In the genomic region with DNA sequence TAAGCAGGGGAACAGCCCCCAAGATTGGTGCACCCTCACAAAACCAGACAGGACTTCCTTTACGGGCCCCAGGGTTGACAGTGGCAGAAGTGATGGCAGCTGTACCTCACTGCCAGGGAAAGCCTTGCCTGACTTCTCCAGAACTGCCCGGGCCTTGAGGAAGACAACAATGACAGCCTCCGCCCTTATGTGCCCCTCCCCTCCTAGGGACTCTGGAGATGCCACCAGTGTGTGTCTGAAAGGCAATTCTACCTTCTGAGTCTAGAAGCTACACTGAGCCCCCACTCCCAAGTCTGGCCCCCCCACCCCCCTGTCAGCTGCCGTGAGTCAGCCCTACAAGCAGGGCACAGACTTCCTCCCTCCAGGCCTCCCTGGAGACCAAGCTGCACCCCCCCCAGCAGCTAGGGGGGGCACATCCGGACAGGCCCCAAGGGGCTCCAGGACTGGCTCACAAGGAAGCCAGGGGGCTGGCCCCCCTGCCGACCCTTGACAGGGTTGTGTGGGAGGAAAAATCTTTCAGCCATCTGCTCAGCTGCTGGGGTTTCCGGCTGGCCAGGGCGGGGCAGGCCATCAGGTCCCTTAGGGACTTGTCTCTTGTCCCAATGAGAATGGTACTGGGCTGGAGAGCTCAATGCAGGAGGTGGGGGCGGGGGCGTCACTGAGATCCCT, we compare ENCODE assay signal across 8 mouse cellular contexts. TPM values are rescaled to one million over a fixed set of nuclear protein-coding genes. Genes with fewer than 3 reads are reported as not detected.
DNase-seq lines count a peak whose midpoint lies in the region; ATAC-seq lines count a peak whose summit lies in the region.

No protein-coding gene starts in this region.

- H3K4me2 ChIP-seq in embryonic facial prominence, embryonic 13.5 days, result peak overlapping the region; percentile 90
- peak overlapping the region; percentile 24 for H3K4me2 ChIP-seq in hindbrain, embryonic 12.5 days (replicated peaks)
- peak overlapping the region; percentile 25 for H3K4me2 ChIP-seq in neural tube, embryonic 15.5 days

- peaks cover 42% of the 10 kb centered on the region for H3K27me3 ChIP-seq in embryonic facial prominence, embryonic 13.5 days
- peaks cover 60% of the 10 kb centered on the region for H3K27me3 ChIP-seq in hindbrain, embryonic 12.5 days
- H3K27me3 ChIP-seq in neural tube, embryonic 15.5 days (replicated peaks), result peaks cover 18% of the 10 kb centered on the region

- peak; percentile 63 to 70 for DNase-seq in cerebellum, postnatal 25 days
- DNase-seq in cerebellum, postnatal 4 days (ENCODE audit: low spot score in 2 of 2), result no peak
- DNase-seq in liver, result peak; percentile 59
- DNase-seq in Muller cell, postnatal 12 days (ENCODE audit: inconsistent ontology term), result no peak
- no peak for DNase-seq in right cerebral cortex, adult 18-20 months

- H3K4me3 ChIP-seq in embryonic facial prominence, embryonic 13.5 days, result 0 out of 2 replicates have a peak overlapping the region, but pooled peaks have one; percentile 82
- no peak overlapping the region for H3K4me3 ChIP-seq in hindbrain, embryonic 12.5 days
- no peak overlapping the region for H3K4me3 ChIP-seq in neural tube, embryonic 15.5 days (replicated peaks)

- H3K9ac ChIP-seq in embryonic facial prominence, embryonic 13.5 days, result peak overlapping the region; percentile 32; the same call in 1 of the 2 replicates
- H3K9ac ChIP-seq in hindbrain, embryonic 12.5 days, result peak overlapping the region; percentile 41; the same call in 1 of the 2 replicates
- H3K9ac ChIP-seq in neural tube, embryonic 15.5 days (replicated peaks), result no peak overlapping the region

- H3K36me3 ChIP-seq in embryonic facial prominence, embryonic 13.5 days, result no peaks in the 10 kb centered on the region
- no peaks in the 10 kb centered on the region for H3K36me3 ChIP-seq in hindbrain, embryonic 12.5 days
- H3K36me3 ChIP-seq in neural tube, embryonic 15.5 days, result no peaks in the 10 kb centered on the region

- no peak for ATAC-seq in embryonic facial prominence, embryonic 13.5 days (ENCODE audit: insufficient number of reproducible peaks, insufficient read depth, low FRiP score, low TSS enrichment, low read depth)
- no peak for ATAC-seq in hindbrain, embryonic 12.5 days (ENCODE audit: low FRiP score)
- no peak for ATAC-seq in neural tube, embryonic 15.5 days (ENCODE audit: low FRiP score)

- H3K4me1 ChIP-seq in embryonic facial prominence, embryonic 13.5 days, result peaks cover 55% of the 10 kb centered on the region
- peaks cover 65% of the 10 kb centered on the region for H3K4me1 ChIP-seq in hindbrain, embryonic 12.5 days
- H3K4me1 ChIP-seq in neural tube, embryonic 15.5 days, result peaks cover 70% of the 10 kb centered on the region

- no peaks in the 10 kb centered on the region for H3K9me3 ChIP-seq in embryonic facial prominence, embryonic 13.5 days
- no peaks in the 10 kb centered on the region for H3K9me3 ChIP-seq in hindbrain, embryonic 12.5 days (replicated peaks)
- no peaks in the 10 kb centered on the region for H3K9me3 ChIP-seq in neural tube, embryonic 15.5 days (replicated peaks)

- WGBS in embryonic facial prominence, embryonic 13.5 days, result 38% methylated on average over 10 of the region's 10 CpGs
- 41% methylated on average over 10 of the region's 10 CpGs for WGBS in hindbrain, embryonic 12.5 days
- 42% methylated on average over 10 of the region's 10 CpGs for WGBS in neural tube, embryonic 15.5 days

- H3K27ac ChIP-seq in embryonic facial prominence, embryonic 13.5 days, result no peak overlapping the region; the same call in 1 of the 2 replicates
- no peak overlapping the region for H3K27ac ChIP-seq in hindbrain, embryonic 12.5 days
- H3K27ac ChIP-seq in neural tube, embryonic 15.5 days (replicated peaks), result no peak overlapping the region

RNA-seq across cellular contexts. Expression of a gene that starts 3.7 kb away (rescaled TPM):
- 11.3 and 12.2 TPM in 2 replicates for polyA plus RNA-seq in embryonic facial prominence, embryonic 13.5 days (2015; fragmentation: Nextera tagmentation; extraction: Ambion mirVana)
- polyA plus RNA-seq in hindbrain, embryonic 12.5 days (2016; fragmentation: Nextera tagmentation; extraction: Ambion mirVana), result 11.4 and 12.1 TPM in 2 replicates
- 7.5 and 9.4 TPM in 2 replicates for polyA plus RNA-seq in neural tube, embryonic 15.5 days (2015; fragmentation: Nextera tagmentation; extraction: Ambion mirVana)

RNA-seq across cellular contexts. Expression of a gene that starts 15.1 kb away (rescaled TPM):
- 36.2 and 41.1 TPM in 2 replicates for polyA plus RNA-seq in embryonic facial prominence, embryonic 13.5 days (2015; fragmentation: Nextera tagmentation; extraction: Ambion mirVana)
- polyA plus RNA-seq in hindbrain, embryonic 12.5 days (2016; fragmentation: Nextera tagmentation; extraction: Ambion mirVana), result 48.1 and 50.5 TPM in 2 replicates
- polyA plus RNA-seq in neural tube, embryonic 15.5 days (2015; fragmentation: Nextera tagmentation; extraction: Ambion mirVana), result 33.0 and 34.7 TPM in 2 replicates

Comparison
In these comparisons a context has a peak if more than half of its experiments do, and no peak if none do; other contexts are left out.
1. DNase-seq: peak in cerebellum, postnatal 25 days (2 of 2) and liver (single experiment); none in cerebellum, postnatal 4 days (0 of 2), Muller cell, postnatal 12 days (single experiment) and right cerebral cortex, adult 18-20 months (single experiment).
2. H3K4me2 ChIP-seq: peak in every context shown above with its lines; median percentile 90 in embryonic facial prominence, embryonic 13.5 days; 25 in neural tube, embryonic 15.5 days; 24 in hindbrain, embryonic 12.5 days.